Mouse (Mus musculus): ENCODE data around the gene H2-DMb1. TPM values are rescaled to one million over a fixed set of nuclear protein-coding genes. Genes with fewer than 3 reads are reported as not detected.
"Not testable (repeated sequence)": the region's sequence is repeated elsewhere in the genome, so short reads cannot be mapped to it uniquely, and the experiment has no call there.

Gene H2-DMb1
- polyA plus RNA-seq, 1 experiment from 2014 or later = 0.29 TPM

GRCm38 (mm10) chr17:34137601-34138000 lies 15.3 kb upstream of the H2-DMb1 start:
- Histone ChIP-seq H3K4me3 (replicated peaks) (no peak overlapping the region), H3K4me2 (no peak overlapping the region), H3K27me3 (replicated peaks) (peaks cover 49% of the 10 kb centered on the region), H3K4me1 (peaks cover 20% of the 10 kb centered on the region), H3K9me3 (replicated peaks) (no peaks in the 10 kb centered on the region), H3K27ac (replicated peaks) (no peak overlapping the region), H3K9ac (replicated peaks) (no peak overlapping the region), H3K36me3 (no peaks in the 10 kb centered on the region)
- WGBS = 71% methylated on average over 7 of the region's 7 CpGs
- no peak for ATAC-seq (ENCODE audit: low FRiP score)

- Histone ChIP-seq H3K36me3 (no peaks in the 10 kb centered on the region), H3K27ac (replicated peaks) (no peak overlapping the region), H3K9ac (replicated peaks) (no peak overlapping the region), H3K4me1 (peaks cover 20% of the 10 kb centered on the region), H3K9me3 (replicated peaks) (no peaks in the 10 kb centered on the region), H3K4me3 (replicated peaks) (no peak overlapping the region), H3K27me3 (replicated peaks) (peaks cover 49% of the 10 kb centered on the region), H3K4me2 (no peak overlapping the region)
- 84% methylated on average over 7 of the region's 7 CpGs for WGBS
- no peak for ATAC-seq (ENCODE audit: low FRiP score)
These were observed 14.2 kb upstream of the H2-DMb1 start for GRCm38 (mm10) chr17:34138655-34139054.

DNA sequence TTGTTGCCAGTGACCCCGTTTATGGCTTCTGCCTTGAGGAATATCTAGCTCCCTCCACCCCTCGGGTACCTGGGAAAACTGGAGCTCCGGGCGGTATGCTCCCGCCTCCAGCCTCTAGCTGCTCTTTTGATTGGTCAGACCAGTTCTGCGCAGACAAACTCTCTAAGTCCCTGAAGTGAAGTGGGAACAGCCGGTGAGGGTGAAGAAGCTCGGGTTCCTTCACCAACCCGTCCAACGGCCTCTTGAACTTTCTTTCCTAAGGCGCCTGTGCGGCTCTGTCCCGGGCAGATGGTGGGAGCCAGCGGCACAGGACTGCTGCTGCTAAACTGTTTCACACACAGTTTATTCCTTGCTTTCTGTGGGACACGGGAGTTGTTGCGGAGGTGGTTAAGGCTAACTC lies 13.5 kb upstream of the H2-DMb1 start:
- no peak overlapping the region for H3K27ac ChIP-seq (replicated peaks)
- H3K4me3 ChIP-seq (replicated peaks) = peak overlapping the region; percentile 24
- peaks cover 49% of the 10 kb centered on the region for H3K27me3 ChIP-seq (replicated peaks)
- peak overlapping the region; percentile 12; the same call in 1 of the 2 replicates for H3K9ac ChIP-seq (replicated peaks)
- H3K9me3 ChIP-seq (replicated peaks) = no peaks in the 10 kb centered on the region
- no peak for ATAC-seq (ENCODE audit: low FRiP score)
- 1% methylated on average over 16 of the region's 16 CpGs for WGBS
- H3K4me1 ChIP-seq = peaks cover 20% of the 10 kb centered on the region
- peak overlapping the region; percentile 55 for H3K4me2 ChIP-seq
- H3K36me3 ChIP-seq = no peaks in the 10 kb centered on the region

DNA sequence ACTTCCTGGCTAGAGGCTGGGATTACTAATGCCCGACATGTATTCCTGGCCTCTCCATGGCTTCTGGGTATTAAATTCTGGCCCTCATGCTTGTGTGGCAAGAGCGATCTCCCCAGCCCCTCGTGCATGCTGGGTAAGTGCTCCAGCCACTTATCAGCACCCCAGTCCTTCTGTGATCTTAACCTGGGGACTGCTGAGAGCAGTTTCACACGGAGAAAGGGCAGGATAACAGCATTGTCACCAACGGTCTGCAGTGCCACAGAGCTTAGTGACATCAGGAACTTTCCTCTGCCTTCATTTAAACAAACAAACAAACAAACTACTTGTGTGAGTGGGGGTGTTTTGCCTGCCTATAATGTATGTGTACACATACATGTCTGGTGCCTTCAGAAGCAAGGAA lies 12.6 kb upstream of the H2-DMb1 start:
- Histone ChIP-seq H3K4me2 (peak overlapping the region; percentile 55; the same call in 1 of the 2 replicates), H3K27ac (replicated peaks) (no peak overlapping the region), H3K4me1 (peaks cover 20% of the 10 kb centered on the region), H3K4me3 (replicated peaks) (no peak overlapping the region), H3K27me3 (replicated peaks) (peaks cover 49% of the 10 kb centered on the region), H3K36me3 (no peaks in the 10 kb centered on the region), H3K9ac (replicated peaks) (no peak overlapping the region), H3K9me3 (replicated peaks) (no peaks in the 10 kb centered on the region)
- no peak for ATAC-seq (ENCODE audit: low FRiP score)
- WGBS = 20% methylated on average over 5 of the region's 5 CpGs

- Histone ChIP-seq H3K4me2 (no peak overlapping the region), H3K36me3 (no peaks in the 10 kb centered on the region), H3K27ac (replicated peaks) (no peak overlapping the region), H3K9ac (replicated peaks) (no peak overlapping the region), H3K4me3 (replicated peaks) (no peak overlapping the region), H3K9me3 (replicated peaks) (no peaks in the 10 kb centered on the region), H3K27me3 (replicated peaks) (peaks cover 46% of the 10 kb centered on the region), H3K4me1 (peaks cover 13% of the 10 kb centered on the region)
- 56% methylated on average over 4 of the region's 4 CpGs for WGBS
- ATAC-seq (ENCODE audit: low FRiP score) = no peak
These were observed 11.4 kb upstream of the H2-DMb1 start for GRCm38 (mm10) chr17:34141448-34141847.

GRCm38 (mm10) chr17:34142456-34143010 lies 10.3 kb upstream of the H2-DMb1 start:
- Histone ChIP-seq H3K4me2 (no peak overlapping the region), H3K9me3 (replicated peaks) (no peaks in the 10 kb centered on the region), H3K36me3 (no peaks in the 10 kb centered on the region), H3K9ac (replicated peaks) (no peak overlapping the region), H3K4me1 (peaks cover 13% of the 10 kb centered on the region), H3K27ac (replicated peaks) (no peak overlapping the region), H3K27me3 (replicated peaks) (peaks cover 40% of the 10 kb centered on the region), H3K4me3 (replicated peaks) (no peak overlapping the region)
- 89% methylated on average over 7 of the region's 7 CpGs for WGBS
- ATAC-seq (ENCODE audit: low FRiP score) = no peak

DNA sequence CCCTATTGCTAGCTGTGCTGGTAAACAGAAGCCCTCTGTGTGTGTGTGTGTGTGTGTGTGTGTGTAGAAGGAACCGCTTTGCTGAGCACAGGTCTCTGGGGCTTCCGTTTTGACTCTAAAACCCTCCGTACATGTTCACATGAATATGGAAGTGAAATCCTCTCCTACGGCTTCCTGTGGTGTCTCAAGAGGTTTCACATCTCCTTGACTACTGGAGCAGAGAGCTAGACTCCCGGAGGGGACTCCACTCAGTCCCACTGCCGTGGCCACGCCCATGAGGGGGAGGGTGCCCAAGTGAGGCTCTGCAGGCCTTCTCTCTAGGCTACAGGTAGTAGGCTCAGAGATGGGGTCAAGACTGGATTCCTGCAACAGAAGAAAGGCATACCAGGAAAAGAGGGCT lies 9.8 kb upstream of the H2-DMb1 start, which contains the start of gene H2-DMb2:
TSS of gene H2-DMb2 (plus strand) at position 275 of the 400 bp plus-strand sequence.
- H3K27me3 ChIP-seq (replicated peaks) = peaks cover 35% of the 10 kb centered on the region
- no peak within 1 kb of the TSS for H3K9ac ChIP-seq (replicated peaks)
- no peaks in the 10 kb centered on the region for H3K9me3 ChIP-seq (replicated peaks)
- no peak within 1 kb of the TSS for H3K4me3 ChIP-seq (replicated peaks)
- no peaks in the 10 kb centered on the region for H3K36me3 ChIP-seq
- 43% methylated on average over 7 of the region's 7 CpGs for WGBS
- no peak within 1 kb of the TSS for H3K27ac ChIP-seq (replicated peaks)
- H3K4me2 ChIP-seq = no peak within 1 kb of the TSS
- ATAC-seq (ENCODE audit: low FRiP score) = no peak
- H3K4me1 ChIP-seq = peaks cover 13% of the 10 kb centered on the region

- ATAC-seq (ENCODE audit: low FRiP score) = no peak
- Histone ChIP-seq H3K36me3 (no peaks in the 10 kb centered on the region), H3K9ac (replicated peaks) (no peak overlapping the region), H3K9me3 (replicated peaks) (no peaks in the 10 kb centered on the region), H3K27ac (replicated peaks) (no peak overlapping the region), H3K4me3 (replicated peaks) (no peak overlapping the region), H3K4me2 (no peak overlapping the region), H3K4me1 (peaks cover 13% of the 10 kb centered on the region), H3K27me3 (replicated peaks) (peaks cover 31% of the 10 kb centered on the region)
- 72% methylated on average over 5 of the region's 5 CpGs for WGBS
These were observed 9.4 kb upstream of the H2-DMb1 start for GRCm38 (mm10) chr17:34143461-34143860.

GRCm38 (mm10) chr17:34144221-34144620 lies 8.7 kb upstream of the H2-DMb1 start:
- not testable (repeated sequence) for H3K27ac ChIP-seq (replicated peaks); H3K4me3 ChIP-seq (replicated peaks); H3K36me3 ChIP-seq; H3K9me3 ChIP-seq (replicated peaks); ATAC-seq (ENCODE audit: low FRiP score); H3K9ac ChIP-seq (replicated peaks); H3K4me2 ChIP-seq
- Histone ChIP-seq H3K4me1 (peaks cover 10% of the 10 kb centered on the region), H3K27me3 (replicated peaks) (peaks cover 23% of the 10 kb centered on the region)
- 86% methylated on average over 4 of the region's 4 CpGs for WGBS

GRCm38 (mm10) chr17:34144960-34145371 lies 7.9 kb upstream of the H2-DMb1 start:
- Histone ChIP-seq H3K4me3 (replicated peaks) (no peak overlapping the region), H3K27me3 (replicated peaks) (peaks cover 16% of the 10 kb centered on the region), H3K27ac (replicated peaks) (no peak overlapping the region), H3K36me3 (no peaks in the 10 kb centered on the region), H3K9me3 (replicated peaks) (no peaks in the 10 kb centered on the region), H3K4me1 (peaks cover 3% of the 10 kb centered on the region), H3K9ac (replicated peaks) (no peak overlapping the region), H3K4me2 (no peak overlapping the region)
- WGBS = 70% methylated on average over 3 of the region's 3 CpGs
- ATAC-seq (ENCODE audit: low FRiP score) = no peak

GRCm38 (mm10) chr17:34155534-34155933 lies 2.7 kb downstream of the H2-DMb1 start:
- ATAC-seq (ENCODE audit: low FRiP score) = no peak
- H3K9me3 ChIP-seq (replicated peaks) = no peaks in the 10 kb centered on the region; the same call in 1 of the 2 replicates
- no peaks in the 10 kb centered on the region for H3K4me1 ChIP-seq
- no peak overlapping the region for H3K9ac ChIP-seq (replicated peaks)
- no peaks in the 10 kb centered on the region for H3K36me3 ChIP-seq
- H3K27ac ChIP-seq (replicated peaks) = no peak overlapping the region
- WGBS = 61% methylated on average over 5 of the region's 5 CpGs
- H3K4me3 ChIP-seq (replicated peaks) = no peak overlapping the region
- H3K4me2 ChIP-seq = no peak overlapping the region
- no peaks in the 10 kb centered on the region for H3K27me3 ChIP-seq (replicated peaks)

- no peaks in the 10 kb centered on the region for H3K27me3 ChIP-seq (replicated peaks)
- WGBS = 50% methylated on average over 9 of the region's 9 CpGs
- no peaks in the 10 kb centered on the region for H3K36me3 ChIP-seq
These were observed 11.5 kb downstream of the H2-DMb1 start for GRCm38 (mm10) chr17:34164202-34164895.

More at GRCm38 (mm10) chr17:34164202-34164895, 11.5 kb downstream of the H2-DMb1 start:
- H3K4me3 ChIP-seq (replicated peaks) = no peak overlapping the region
- no peak overlapping the region for H3K9ac ChIP-seq (replicated peaks)
- H3K4me1 ChIP-seq = no peaks in the 10 kb centered on the region
- no peak overlapping the region for H3K27ac ChIP-seq (replicated peaks)
- H3K9me3 ChIP-seq (replicated peaks) = no peaks in the 10 kb centered on the region; the same call in 1 of the 2 replicates
- no peak overlapping the region for H3K4me2 ChIP-seq
- ATAC-seq (ENCODE audit: low FRiP score) = no peak

All from neural tube, embryonic 15.5 days (tissue).